Mouse (Mus musculus) cerebellum, postnatal 4 days (tissue): Measurements from ENCODE around the gene Pafah1b2.
A peak's percentile ranks its signal among the peaks of the same experiment; 100 is the strongest.

Experiments used
- DNase-seq, 2 experiments: peaks; one replicate each; pipeline ENCODE4 v3.0.0; 2022; ENCODE audit warnings: low spot score in 2 of 2, mixed read lengths in 1 of 2

Pafah1b2 gene

DNA sequence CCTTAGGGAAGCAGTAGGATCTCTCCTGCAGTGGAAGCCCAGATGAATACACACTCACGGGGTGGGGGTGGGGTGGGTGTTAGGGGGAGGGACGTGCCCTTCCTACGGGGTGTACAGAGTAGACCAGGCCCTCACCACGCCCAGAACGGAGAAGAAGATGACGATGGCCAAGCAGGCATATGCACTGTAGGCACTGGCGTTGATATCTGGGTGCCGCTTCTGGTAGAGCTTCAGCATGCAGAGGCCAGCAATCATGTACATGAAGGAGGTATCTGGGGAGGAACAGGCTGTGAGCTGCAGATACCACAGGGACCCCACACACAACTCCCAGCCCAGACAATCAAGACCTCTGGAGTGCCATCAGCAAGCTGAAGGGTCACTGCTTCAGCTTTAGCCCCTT lies 69.6 kb downstream of the Pafah1b2 start:
- no peak for DNase-seq

- DNase-seq = no peak
Observed at GRCm38 (mm10) chr9:45942464-45942863, 70.0 kb downstream of the Pafah1b2 start.

- no peak for DNase-seq
Observed at GRCm38 (mm10) chr9:45941329-45941888, 71.1 kb downstream of the Pafah1b2 start.

- no peak for DNase-seq
Observed at GRCm38 (mm10) chr9:45939794-45940193, 72.7 kb downstream of the Pafah1b2 start.

GRCm38 (mm10) chr9:45938952-45939637 lies 73.4 kb downstream of the Pafah1b2 start:
- DNase-seq = no peak

- DNase-seq = no peak
Observed at GRCm38 (mm10) chr9:45938088-45938487, 74.4 kb downstream of the Pafah1b2 start.

DNA sequence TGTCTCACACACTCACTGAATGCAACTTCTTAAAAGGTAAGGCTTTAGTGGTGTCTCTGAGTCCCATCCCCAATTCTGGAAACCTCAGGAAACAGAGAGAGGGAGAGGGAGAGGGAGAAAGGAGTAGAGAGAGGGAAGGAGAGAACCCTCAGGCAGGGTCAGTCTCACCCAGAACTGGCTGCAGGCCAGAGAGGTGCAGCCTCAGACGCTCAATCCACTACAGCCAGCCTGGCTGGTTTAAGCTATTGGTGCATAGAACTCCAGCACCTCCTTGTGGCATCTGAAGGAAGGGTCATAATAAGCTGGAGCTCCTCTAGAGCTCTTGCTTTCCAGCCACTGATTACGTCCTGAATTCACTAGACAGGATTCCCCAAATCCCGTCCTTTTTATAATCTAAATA lies 75.6 kb downstream of the Pafah1b2 start:
- peak in 1 of 2 experiments; percentile 68 for DNase-seq

DNA sequence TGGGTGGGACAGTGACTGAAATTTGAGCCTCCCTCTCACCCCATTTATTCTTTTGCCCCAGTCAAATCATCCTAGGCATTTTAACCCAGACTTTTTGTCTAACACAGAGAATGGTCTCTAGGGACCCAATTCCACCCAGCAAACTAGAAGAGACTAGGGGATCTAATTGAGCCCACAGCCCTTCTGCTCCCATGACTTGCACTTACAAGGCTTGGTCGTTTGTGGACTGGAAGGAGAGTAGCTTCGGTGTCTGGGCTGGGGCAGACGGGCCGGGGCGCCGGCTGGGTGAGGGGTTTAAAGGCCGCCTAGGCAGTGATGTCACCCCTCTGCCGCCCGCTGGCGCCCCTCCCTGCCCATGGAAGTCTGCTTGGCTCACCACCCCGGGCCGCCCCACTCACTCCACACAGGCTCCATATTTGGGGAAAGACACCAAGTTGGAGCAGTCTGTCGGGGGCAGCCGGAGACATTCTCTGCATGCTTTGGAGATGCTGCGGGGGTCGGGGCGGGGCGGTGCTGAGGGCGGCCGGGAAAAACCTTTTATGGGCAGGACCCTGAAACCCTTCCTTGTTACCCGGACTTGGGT lies 76.8 kb downstream of the Pafah1b2 start, which contains the start of gene Tagln:
Tagln (minus strand) TSS at position 431 of the 583 bp plus-strand sequence.
- no peak for DNase-seq

- no peak for DNase-seq
Observed at GRCm38 (mm10) chr9:45932571-45933415, 79.7 kb downstream of the Pafah1b2 start.

GRCm38 (mm10) chr9:45931958-45932357 lies 80.5 kb downstream of the Pafah1b2 start:
- DNase-seq = no peak

GRCm38 (mm10) chr9:45929285-45929684 lies 83.2 kb downstream of the Pafah1b2 start:
- no peak for DNase-seq

DNA sequence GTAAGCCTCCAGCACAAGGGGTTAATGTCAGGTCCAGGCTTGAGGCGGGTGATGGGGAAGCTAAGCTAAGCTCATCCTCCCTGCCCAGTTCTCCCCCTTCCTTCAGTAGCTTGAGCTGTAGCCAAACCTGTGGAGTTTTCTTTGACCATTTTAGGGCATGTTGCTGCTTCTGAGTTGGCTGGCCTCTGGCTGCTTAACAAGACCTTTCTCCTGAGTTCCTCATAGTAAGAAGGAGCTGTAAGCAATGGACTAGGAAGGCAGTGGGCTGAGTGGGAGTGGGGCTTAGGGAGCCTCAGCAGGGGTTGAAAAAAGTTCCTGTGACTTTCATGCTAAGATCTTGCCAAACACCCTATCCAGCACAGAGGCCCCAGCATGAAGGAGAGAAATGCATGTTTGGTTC lies 92.6 kb downstream of the Pafah1b2 start:
- no peak for DNase-seq

DNA sequence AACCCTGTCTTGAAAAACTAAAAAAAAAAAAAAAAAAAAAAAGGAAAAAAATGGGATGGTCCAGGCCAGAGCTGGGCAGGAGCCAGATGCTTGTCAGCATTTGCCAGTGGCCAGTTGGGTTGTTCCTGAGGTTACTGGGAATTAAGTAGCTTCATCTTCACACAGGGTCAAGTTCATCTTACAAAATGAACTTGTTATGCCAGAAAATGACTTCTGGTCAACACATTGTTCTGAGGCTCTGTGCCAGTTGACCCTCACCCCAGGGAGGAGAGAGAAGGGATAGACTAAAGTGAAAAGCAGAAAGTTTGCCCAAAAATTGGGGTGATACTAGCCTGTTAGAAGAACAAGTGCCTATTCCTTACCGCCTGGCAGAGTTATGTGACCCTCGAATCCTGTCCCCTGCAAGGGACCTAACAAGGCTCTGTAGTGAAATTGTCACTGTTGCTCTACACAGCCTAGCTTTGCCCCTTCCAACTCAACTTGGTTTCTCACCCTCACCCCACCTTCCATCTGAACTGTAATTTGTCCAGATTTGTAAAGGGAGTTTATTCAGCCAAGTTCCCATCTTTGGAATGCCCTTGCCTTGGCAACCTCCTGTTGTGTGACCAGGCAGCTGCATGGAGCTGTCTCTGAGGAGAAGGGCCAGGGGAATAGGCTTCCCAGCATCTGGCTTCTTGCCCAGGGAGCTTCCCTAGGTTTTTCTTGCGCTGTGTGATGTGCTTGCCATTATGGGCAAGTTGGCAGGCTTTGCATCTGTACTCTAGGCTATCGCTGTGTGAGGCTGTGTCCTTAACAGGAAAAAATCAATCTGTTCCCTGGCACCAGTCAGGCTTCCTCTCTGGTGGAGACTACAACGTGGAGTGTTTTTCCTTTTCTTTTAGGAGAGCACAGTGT lies 95.2 kb downstream of the Pafah1b2 start:
- peak in 1 of 2 experiments; percentile 77 for DNase-seq

- no peak for DNase-seq
Observed at GRCm38 (mm10) chr9:45915659-45916058, 96.8 kb downstream of the Pafah1b2 start.
